Mouse (Mus musculus) CH12F3 (cell line): ENCODE measurements around the gene Speer4d.
"Not testable (repeated sequence)": the region's sequence is repeated elsewhere in the genome, so short reads cannot be mapped to it uniquely, and the experiment has no call there.

ENCODE experiments used
- in situ Hi-C: fragments of 300-500 bp; cut with MboI; formaldehyde crosslinking; loops from 2 replicates; pipeline ENCODE4 v1.14.3; 2020; ENCODE audit warnings: low sequenced_read_pairs

Speer4d gene

DNA sequence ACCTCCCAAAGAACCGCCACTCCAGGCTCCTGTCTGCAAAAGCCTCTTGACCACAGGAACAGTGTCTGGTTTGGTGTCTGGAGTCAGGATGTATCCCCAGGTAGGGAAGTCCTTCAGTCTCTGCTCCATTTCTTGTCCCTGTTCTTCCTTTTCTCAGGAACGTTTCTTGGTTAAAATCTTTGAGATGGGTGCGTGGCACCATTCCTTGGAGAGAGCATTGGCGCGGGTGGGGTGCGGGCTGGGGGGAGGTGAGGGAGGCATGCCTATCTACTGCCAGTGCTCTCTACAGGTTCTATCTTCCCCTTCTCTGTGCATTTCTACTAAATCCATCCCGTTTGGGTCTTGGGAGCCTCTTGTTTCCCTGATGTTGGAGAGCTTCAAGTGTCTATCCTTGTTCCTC, 45.0 kb downstream of the Speer4d start:
- in situ Hi-C loops, result not testable (repeated sequence)

DNA sequence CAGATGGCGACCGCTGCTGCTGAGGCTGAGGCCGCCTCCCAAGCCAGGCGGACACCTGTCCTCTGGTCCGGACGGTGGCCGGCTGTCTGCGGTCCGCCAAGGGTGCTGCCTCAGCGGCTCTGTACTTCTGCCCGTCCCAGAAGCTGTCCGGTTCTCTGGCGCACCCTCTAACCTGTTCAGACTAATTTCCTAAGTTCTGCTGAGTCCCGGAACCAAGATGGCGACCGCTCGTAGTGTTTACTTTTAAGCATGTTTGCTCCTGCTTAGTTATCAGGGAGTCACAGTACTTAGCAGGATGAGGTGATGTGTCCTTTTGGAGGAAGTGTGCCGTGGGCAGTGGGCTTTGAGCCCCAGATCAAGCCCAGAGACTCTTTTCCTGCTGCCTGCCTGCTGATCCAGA, 51.9 kb downstream of the Speer4d start:
- in situ Hi-C loops, result not testable (repeated sequence)
